Mouse (Mus musculus) c-Kit-negative CD71-positive TER-119-positive erythroid progenitor cells, embryonic 14.5 days (primary cell): Measurements from ENCODE around the gene Aspn.

Experiments used
- DNase-seq: peaks from one replicate; pipeline ENCODE4 v3.0.0-alpha.2; 2013; ENCODE audit warnings: low read depth, low spot score

Aspn gene

GRCm38 (mm10) chr13:49544279-49544678 is at the start of gene Aspn:
Aspn (plus strand) TSS chr13:49544443.
- DNase-seq: no peak

- no peak for DNase-seq
Observed at GRCm38 (mm10) chr13:49504510-49504909, 39.7 kb upstream of the Aspn start, which contains the start of gene Ecm2. Ecm2 (plus strand) TSS chr13:49504810.

GRCm38 (mm10) chr13:49505776-49506175 is 38.5 kb upstream of the Aspn start:
- DNase-seq: no peak

- DNase-seq: no peak
Observed at GRCm38 (mm10) chr13:49507176-49507575, 37.1 kb upstream of the Aspn start.

- DNase-seq: no peak
Observed at GRCm38 (mm10) chr13:49518761-49519160, 25.5 kb upstream of the Aspn start.

GRCm38 (mm10) chr13:49526235-49526634 is 18.0 kb upstream of the Aspn start:
- no peak for DNase-seq

GRCm38 (mm10) chr13:49530636-49531035 is 13.6 kb upstream of the Aspn start:
- DNase-seq: no peak

- DNase-seq: no peak
Observed at GRCm38 (mm10) chr13:49536946-49537345, 7.3 kb upstream of the Aspn start.

GRCm38 (mm10) chr13:49538693-49539092 is 5.5 kb upstream of the Aspn start:
- no peak for DNase-seq

GRCm38 (mm10) chr13:49545646-49546045 is 1.4 kb downstream of the Aspn start:
- DNase-seq: no peak

GRCm38 (mm10) chr13:49546517-49546916 is 2.3 kb downstream of the Aspn start:
- no peak for DNase-seq

GRCm38 (mm10) chr13:49547563-49548150 is 3.4 kb downstream of the Aspn start:
- no peak for DNase-seq

- DNase-seq: no peak
Observed at GRCm38 (mm10) chr13:49549616-49550015, 5.4 kb downstream of the Aspn start.

- DNase-seq: no peak
Observed at GRCm38 (mm10) chr13:49554519-49554918, 10.3 kb downstream of the Aspn start.

- DNase-seq: no peak
Observed at GRCm38 (mm10) chr13:49556203-49556602, 12.0 kb downstream of the Aspn start.

- no peak for DNase-seq
Observed at GRCm38 (mm10) chr13:49556924-49557323, 12.7 kb downstream of the Aspn start.

- no peak for DNase-seq
Observed at GRCm38 (mm10) chr13:49559185-49559584, 14.9 kb downstream of the Aspn start.

- DNase-seq: no peak
Observed at GRCm38 (mm10) chr13:49560886-49561285, 16.6 kb downstream of the Aspn start.

- DNase-seq: no peak
Observed at GRCm38 (mm10) chr13:49564347-49564746, 20.1 kb downstream of the Aspn start.

- DNase-seq: no peak
Observed at GRCm38 (mm10) chr13:49570371-49570770, 26.1 kb downstream of the Aspn start.

- DNase-seq: no peak
Observed at GRCm38 (mm10) chr13:49571418-49571817, 27.2 kb downstream of the Aspn start.

- DNase-seq: no peak
Observed at GRCm38 (mm10) chr13:49581541-49582530, 37.6 kb downstream of the Aspn start, which contains the start of gene Omd. Omd (plus strand) TSS chr13:49582462.

GRCm38 (mm10) chr13:49583859-49584258 is 39.6 kb downstream of the Aspn start:
- DNase-seq: no peak
